Mouse (Mus musculus): ENCODE measurements at regions not wholly inside any gene's neighbourhood (a gene's known extent, or its start where the extent isn't known, plus 50 kb on each side); places are given as distances from the start of the nearest gene placed in this dataset.

GRCm38 (mm10) chr1:190411756-190412155, 241.2 kb upstream of the Prox1 start:
- DNase-seq (ENCODE audit: low read depth, low spot score) = no peak

- no peak for DNase-seq (ENCODE audit: low read depth, low spot score)
Observed at GRCm38 (mm10) chr1:190403335-190403734, 232.8 kb upstream of the Prox1 start.

GRCm38 (mm10) chr1:190398308-190398707, 227.8 kb upstream of the Prox1 start:
- DNase-seq (ENCODE audit: low read depth, low spot score) = no peak

DNA sequence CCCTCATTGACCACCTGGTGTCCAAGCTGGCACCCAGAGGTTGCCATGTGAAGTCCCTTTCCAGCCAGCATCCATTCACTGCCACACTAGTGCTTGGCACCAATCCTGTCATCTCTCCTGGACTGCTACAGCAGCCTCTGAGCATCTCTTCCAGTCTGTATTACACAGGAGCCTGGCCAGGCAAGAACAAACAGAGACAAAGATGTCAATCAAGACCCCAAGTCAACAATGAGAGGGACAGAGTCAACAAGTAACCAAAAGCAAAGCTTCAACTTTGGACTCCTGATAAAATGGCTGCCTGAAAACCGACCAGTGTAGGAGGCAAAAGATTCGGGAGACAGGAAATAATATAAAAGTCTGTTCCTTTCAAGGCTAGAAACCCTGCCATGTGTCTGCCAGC, 227.3 kb upstream of the Prox1 start:
- DNase-seq (ENCODE audit: low read depth, low spot score) = no peak

- no peak for DNase-seq (ENCODE audit: low read depth, low spot score)
Observed at GRCm38 (mm10) chr1:190393061-190393460, 222.5 kb upstream of the Prox1 start.

DNA sequence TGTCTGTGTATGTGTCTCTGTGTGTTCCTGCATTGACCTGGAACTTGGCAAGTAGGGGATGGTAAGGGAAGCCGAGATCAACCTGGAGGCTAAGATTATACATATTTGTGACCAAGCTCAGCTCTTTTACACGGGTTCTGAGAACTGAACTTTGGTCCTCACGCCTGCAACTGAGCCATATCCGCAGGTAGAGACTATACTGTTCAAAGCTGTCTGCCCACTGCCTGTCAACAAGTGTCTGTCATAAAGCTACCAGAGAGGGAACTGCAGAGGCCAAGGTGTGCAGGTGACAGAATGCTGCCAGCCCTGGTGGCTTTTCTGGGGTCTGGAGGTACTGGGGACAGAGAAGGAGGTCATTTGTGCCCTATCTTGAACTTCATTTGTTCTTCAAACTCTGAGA, 218.3 kb upstream of the Prox1 start:
- DNase-seq (ENCODE audit: low read depth, low spot score) = no peak

DNA sequence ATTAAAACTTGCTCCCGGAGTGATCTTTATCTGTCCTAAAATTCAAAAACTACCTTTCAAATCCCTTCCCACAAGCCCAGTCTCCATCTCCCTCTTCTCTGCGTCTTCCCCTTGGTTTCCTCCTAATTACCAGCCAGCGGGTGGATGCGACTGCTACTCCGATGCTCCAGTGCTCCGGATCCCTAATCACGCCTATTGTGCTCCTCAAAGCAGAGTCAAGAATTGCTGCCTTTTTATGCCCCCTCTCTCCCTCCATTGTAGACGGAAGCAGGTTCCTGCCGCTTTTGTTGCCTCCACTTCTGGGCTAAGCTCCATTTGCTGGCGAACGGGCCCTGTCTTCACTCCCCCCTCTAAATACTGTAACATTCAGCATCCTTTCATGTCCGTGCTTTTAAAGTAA, 214.0 kb upstream of the Prox1 start:
- no peak for DNase-seq (ENCODE audit: low read depth, low spot score)

DNA sequence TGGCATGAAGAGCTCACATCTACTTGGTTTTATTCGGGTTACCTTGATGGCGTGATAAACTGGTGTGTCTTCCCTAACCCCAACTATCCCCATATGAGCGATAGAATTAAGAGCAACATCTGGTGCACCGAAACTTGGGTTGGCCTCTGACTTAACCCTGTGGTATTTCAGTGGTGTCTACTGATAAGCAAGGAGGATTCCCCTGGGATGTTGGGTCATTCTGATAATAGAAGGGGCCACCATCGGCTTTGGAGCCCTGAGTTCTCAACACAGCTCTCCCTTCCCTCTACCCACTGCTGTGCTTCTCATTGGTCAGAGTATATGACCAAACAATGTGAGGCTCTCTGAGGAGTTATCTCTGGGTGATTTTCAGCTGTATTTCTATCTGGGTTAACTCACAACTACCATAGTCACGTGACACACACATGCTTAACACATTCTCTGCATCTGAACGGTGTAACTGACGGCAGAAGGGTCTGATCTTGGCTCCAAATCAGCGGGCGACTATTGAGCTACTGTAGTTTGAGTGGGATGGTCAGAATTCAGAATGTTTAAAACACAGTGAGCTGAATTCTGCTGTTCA, 212.8 kb upstream of the Prox1 start:
- no peak for DNase-seq (ENCODE audit: low read depth, low spot score)

DNA sequence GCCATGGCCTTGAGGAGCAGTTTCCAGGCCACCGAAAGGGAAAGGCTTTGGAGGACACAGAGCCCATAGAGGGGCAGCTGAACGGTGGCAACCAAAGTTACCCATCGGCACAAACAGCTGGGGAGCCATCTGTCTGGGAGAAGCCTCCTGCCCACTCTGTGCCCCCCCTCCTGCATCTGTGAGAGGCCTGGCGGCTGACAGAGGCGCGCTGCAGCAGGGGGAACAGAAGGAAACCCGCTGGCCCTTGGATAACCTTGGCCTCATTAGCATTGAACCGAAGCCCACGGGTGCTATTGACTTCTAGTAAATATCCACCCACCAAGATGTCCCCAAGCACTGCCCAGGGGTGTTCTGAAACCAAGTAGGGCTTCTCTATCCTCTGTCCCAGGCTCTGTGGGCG, 209.6 kb upstream of the Prox1 start:
- DNase-seq (ENCODE audit: low read depth, low spot score) = no peak

DNA sequence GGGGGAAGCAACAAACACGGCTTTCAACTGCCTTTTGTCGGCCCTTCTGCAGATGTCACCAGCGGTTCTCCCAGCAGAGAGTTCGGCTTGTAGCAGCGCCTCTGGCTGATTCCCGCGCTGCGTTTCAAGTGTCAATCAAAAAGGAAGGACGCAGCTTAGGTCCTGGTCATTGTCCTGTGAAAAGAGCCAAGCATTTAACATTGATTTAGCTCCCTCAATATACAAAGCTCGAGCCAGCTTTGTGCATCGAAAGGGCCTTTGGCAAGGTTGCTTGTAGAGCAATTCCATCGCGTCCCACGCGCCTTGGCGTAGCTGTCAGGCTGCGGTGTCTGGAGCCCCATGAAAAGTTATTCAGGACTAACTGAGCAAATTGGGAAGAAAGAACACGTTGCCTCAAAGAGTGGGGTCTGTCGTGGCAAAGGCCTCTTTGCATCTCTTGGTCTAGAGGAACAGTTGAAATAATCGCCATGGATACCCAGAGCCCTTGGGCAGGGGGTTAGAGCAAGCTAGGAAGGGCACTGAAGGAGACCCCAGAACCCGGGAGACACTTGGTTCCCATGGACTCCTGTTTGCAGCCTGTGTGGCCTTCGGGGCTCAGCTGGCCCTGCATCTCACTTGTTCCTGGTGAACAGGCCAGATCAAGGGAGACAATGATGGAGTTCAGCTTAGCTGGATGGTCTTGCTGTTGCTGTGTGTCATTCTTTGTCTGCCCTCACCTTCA, 204.8 kb upstream of the Prox1 start:
- no peak for DNase-seq (ENCODE audit: low read depth, low spot score)

GRCm38 (mm10) chr1:190374270-190374669, 203.8 kb upstream of the Prox1 start:
- DNase-seq (ENCODE audit: low read depth, low spot score) = no peak

- DNase-seq (ENCODE audit: low read depth, low spot score) = no peak
Observed at GRCm38 (mm10) chr1:190366631-190367030, 196.1 kb upstream of the Prox1 start.

DNA sequence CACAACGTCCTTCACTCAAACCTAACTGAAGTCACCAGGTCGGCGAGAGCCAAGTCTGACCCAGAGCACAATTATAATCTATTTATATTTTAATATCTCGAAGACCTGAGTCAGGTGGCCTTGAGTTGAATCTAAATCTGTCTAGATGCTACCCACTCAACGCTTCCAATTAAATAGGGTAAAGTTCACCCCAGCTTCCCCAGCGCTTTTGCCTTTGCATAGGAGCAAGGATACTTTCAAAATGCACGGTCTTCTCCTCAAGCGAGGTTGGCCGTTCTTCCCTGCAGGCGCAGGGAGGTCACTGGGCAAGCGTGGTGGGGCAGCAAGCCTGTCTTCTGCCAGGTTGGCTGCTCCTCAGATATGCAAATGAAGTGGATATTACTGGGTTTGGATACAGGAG, 194.6 kb upstream of the Prox1 start:
- DNase-seq (ENCODE audit: low read depth, low spot score) = no peak

DNA sequence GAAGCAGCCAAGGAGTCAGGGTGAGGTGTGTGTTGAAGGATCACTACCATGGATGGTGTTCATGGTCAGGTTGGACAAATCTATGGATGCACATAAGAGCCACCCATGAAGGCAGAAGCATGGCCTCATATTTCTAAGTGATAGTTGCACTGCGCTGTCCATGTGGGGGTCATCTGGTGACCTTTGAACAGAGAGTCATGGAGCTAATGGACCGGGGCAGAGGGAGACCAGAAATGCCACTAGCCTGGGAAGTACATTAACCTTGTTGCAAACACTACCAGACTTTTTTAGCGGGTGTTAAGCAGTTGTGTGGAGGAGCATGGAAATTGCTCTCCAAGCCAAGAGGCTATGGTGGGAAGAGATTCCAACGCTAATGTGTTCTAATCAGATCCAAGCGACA, 190.1 kb upstream of the Prox1 start:
- no peak for DNase-seq (ENCODE audit: low read depth, low spot score)

- no peak for DNase-seq (ENCODE audit: low read depth, low spot score)
Observed at GRCm38 (mm10) chr1:190357779-190358178, 187.3 kb upstream of the Prox1 start.

DNA sequence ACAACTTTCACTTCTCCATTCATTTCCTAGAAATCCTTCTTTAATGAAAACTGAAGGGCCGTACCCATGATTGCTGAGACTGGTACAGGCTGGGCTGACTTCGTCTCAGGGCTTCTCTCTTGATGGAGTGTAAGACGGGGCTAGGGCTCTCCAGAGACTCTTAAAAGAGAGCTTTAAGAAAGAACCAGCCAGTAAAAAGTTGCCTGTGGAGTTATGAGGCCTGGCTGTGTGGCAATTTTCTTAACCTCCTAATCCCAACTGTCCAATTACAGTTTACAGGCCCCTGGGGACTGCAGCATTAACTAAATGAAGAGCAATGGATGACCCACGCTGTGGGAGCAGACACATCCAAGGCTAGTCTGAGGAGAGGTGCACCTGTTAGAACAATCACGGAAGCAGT, 177.1 kb upstream of the Prox1 start:
- DNase-seq (ENCODE audit: low read depth, low spot score) = peak; percentile 74

DNA sequence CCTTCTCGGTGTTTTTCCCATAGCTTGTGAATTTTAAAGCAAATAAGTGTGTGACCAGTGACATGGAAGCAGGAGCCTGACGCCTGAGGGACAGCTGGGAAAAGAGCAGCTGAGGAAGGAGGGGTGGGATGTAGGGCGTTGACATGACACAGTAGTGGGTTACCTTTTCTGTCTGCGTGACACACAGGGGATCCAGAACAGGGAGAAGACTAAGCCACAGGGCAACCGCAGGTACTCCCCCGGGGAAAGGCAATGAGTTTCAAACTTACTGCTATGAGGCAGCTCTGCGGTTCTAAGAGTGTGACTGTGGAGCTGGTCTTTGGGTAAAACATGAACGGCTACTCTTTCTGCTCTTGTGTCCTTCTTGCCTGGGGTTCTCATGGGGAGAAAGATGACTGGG, 170.2 kb upstream of the Prox1 start:
- no peak for DNase-seq (ENCODE audit: low read depth, low spot score)

DNA sequence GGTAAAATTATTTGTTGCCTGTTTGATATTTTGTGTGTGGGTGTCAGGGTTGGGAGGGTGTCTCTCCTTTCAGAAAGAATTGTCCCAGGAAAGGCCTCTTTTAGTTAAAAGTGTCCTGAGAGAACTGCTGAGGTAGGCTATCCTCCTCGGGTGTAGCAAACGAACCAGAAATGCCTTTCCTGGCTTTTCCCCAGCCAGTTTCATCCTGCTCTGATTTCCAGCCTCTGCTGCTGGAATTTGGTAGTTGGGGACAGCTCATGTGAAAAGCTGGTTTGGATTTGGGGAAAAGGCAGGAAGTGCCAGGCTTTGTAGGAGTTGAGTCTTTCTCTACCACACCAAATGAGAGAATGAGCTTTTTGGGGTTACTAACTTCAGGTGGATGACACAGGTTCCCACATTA, 164.0 kb upstream of the Prox1 start:
- DNase-seq (ENCODE audit: low read depth, low spot score) = no peak

DNA sequence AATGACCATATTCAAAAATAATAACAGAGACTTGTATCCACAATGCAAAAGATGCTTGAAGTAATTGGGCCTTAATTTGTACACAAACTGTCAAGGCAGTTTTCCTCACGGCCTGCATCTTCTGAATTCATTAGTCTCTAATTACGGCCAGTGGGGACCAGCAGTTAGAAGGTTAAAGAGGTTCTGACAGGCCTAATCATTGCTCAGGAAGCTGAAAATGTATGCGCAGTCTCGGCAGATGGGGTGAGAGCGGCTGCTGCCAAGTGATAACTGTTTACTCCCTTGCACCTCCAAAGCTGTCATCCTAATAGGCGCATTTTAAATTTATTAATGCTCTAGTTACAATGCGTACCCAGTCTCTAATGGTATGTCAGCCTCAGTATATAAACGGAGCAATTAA, 163.5 kb upstream of the Prox1 start:
- DNase-seq (ENCODE audit: low read depth, low spot score) = no peak

DNA sequence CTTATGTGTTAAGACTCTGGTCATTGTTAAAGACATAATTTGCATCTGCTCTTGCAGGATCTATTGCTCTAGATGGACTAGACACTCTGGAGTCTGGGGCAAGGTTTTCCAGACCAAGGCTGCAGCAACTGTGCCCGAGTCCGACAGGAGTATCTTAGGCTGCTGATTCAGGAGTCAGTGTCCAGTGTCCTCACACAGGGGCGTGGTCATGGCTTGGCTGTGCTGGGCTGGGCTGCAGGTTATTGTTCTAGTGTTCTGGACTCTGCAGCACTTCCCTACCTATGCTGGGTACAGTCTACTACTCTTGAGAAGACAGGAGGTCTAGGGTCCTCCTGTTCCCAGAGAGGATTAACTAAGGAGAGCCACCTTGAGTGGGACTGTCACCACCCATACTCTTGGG, 161.5 kb upstream of the Prox1 start:
- DNase-seq (ENCODE audit: low read depth, low spot score) = no peak

- DNase-seq (ENCODE audit: low read depth, low spot score) = no peak
Observed at GRCm38 (mm10) chr1:190324562-190324961, 154.0 kb upstream of the Prox1 start.

GRCm38 (mm10) chr1:190323671-190324070, 153.2 kb upstream of the Prox1 start:
- no peak for DNase-seq (ENCODE audit: low read depth, low spot score)

- no peak for DNase-seq (ENCODE audit: low read depth, low spot score)
Observed at GRCm38 (mm10) chr1:190316175-190316574, 145.7 kb upstream of the Prox1 start.

DNA sequence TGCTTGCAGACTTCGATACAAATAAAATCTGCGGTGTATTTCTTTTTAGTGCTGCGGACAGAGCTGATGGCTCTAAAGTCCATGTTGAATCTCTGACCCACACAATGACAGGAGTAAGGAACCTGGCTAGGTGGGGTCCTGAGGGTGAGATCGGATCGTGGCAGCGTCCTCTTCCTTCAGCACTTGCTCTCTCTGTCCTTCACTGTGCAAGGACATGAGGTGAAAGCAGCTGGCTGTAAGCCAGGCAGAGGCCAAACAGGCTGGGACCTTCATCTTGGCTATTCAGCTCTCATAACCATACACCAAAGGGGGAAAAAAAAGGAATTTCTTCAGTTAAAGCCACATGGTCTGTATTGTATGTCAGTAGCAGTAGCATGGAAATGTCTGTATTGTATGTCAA, 139.3 kb upstream of the Prox1 start:
- no peak for DNase-seq (ENCODE audit: low read depth, low spot score)

Data from forelimb bud, embryonic 11.5 days (tissue).